Mouse (Mus musculus) cerebellum, postnatal 14 days (tissue): ENCODE data around the gene Snrnp200.
"Not testable (repeated sequence)": the region's sequence is repeated elsewhere in the genome, so short reads cannot be mapped to it uniquely, and the experiment has no call there.

Source experiments
- DNase-seq, 2 experiments: peaks; one replicate each; pipeline ENCODE4 v3.0.0; 2021; ENCODE audit warnings: mixed read lengths in 2 of 2

The Snrnp200 gene

GRCm38 (mm10) chr2:127207547-127208451, at the start of gene Snrnp200, which contains the start of gene 1810024B03Rik:
TSS of gene Snrnp200 (plus strand) at chr2:127208386.
TSS of gene 1810024B03Rik (minus strand) at chr2:127208280.
- DNase-seq: peak; percentile 95 to 96

DNA sequence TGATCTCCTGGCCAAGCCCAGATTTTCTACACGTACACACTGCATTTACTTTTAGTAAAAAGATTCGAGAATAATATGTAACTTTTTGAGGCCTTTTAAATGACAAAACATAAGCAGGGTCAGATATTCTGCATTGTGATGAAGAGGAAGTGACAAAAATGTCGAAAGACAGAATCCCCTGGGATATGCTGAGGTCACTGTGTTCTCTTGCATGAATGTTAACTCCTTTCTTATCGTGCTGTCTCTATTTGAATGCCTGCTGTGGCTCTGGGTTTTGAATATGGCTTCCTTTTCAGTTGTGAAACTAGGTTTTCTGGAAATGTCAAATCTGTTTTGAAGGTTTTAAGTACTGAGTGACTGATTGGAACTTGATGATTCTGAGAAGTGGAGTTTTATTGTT, 42.5 kb upstream of the Snrnp200 start:
- no peak for DNase-seq

DNA sequence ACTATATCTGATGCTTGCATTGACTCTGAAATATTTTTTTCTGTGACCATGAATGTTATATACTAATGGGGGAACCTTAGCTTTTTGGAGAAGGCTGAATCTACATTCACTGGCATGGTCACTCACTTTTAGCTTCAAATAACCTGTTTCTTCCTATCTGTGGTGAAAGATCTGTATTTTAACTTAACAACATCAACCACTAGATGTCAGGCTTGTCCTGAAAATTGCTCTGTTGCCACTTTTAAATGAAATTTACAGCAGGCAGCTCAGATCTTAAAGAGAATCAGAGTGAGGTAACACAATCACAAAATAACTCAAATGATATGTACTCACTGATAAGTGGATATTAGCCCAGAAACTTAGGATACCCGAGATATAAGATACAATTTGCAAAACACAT, 41.9 kb upstream of the Snrnp200 start:
- DNase-seq: peak; percentile 53 to 63

DNA sequence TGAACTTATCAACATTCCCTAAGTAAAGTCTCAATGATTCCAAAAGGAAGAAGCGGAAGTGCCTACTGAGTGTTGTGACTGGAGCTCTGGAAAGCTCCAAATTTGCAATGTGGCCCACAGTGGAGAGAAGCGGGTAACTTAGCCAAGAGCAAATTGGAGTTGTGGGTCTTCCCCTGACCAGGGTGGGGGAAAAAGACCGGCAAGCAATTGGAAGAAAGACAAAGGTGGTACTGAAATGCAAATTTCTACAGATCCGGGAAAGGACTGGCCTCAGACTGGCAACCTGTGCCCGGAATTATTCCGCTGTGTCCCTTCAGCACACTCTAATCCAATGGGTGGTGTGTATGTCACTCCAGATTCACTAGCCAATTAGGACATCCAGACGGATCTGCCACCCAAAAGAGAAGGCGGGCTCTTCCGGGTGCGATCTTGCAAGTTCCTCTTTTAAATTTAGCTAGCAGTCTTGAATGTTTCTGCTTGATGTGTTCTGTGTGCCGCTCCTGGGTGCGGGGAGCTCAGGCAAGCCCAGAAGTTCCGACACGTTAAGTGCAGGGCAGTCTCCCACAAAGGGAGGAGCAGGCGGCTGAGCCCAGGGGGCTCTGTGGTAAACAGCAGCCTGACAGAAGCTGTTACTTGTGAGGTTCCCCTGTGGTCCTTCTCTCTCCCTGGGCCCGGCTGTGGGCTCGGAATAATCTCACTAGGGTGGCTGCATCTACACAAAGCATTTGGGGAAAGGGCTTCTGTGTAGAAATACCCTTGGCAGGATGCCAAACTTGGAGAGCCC, 25.4 kb upstream of the Snrnp200 start:
- peak; percentile 84 for DNase-seq

- DNase-seq: no peak
These were observed 18.6 kb upstream of the Snrnp200 start for GRCm38 (mm10) chr2:127189574-127189973.

- DNase-seq: peak; percentile 77 to 81
These were observed 3.3 kb upstream of the Snrnp200 start for GRCm38 (mm10) chr2:127204932-127205331.

- not testable (repeated sequence) for DNase-seq
These were observed 2.2 kb upstream of the Snrnp200 start for GRCm38 (mm10) chr2:127205936-127206335.

DNA sequence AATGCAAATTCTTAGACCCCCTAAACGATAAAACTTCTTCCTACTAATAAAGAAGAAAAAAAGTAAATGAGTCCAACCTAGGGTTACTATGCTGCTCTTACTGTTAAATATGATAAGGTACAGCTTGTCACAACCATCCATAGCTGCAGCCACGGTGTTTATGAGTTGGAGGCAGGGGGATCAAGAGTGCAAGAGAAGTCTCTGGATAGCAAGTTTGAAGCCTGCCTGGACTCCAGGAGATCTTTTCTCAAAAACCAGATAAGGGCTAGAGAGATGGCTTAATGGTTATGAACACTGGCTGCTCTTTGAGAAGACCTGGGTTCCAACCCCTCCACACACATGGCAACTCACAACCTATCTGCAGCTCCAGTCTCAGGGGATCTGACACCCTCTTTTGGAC, 1.3 kb upstream of the Snrnp200 start:
- DNase-seq: no peak

GRCm38 (mm10) chr2:127208452-127208769, 225 bp downstream of the Snrnp200 start:
- no peak for DNase-seq

- no peak for DNase-seq
These were observed 2.5 kb downstream of the Snrnp200 start for GRCm38 (mm10) chr2:127210701-127211100.

- DNase-seq: no peak
These were observed 9.6 kb downstream of the Snrnp200 start for GRCm38 (mm10) chr2:127217746-127218145.

DNA sequence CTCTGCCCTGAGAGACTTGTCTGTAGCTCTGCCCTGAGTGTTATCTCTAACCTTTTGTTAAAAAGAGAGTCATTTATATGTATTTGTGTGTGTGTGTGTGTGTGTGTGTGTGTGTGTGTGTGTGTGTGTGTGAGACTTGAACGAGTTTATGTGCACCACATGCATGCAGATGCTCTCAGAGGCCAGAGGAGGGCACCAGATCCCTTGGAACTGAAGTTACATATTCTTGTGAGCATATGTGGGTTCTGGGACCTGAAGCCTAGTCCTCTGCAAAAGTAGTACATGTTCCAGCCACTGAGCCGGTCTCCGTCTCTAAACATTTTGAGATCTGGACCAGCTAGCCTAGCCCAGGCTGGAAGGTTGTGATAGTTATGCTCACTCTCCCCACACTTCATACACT, 17.1 kb downstream of the Snrnp200 start:
- DNase-seq: no peak

DNA sequence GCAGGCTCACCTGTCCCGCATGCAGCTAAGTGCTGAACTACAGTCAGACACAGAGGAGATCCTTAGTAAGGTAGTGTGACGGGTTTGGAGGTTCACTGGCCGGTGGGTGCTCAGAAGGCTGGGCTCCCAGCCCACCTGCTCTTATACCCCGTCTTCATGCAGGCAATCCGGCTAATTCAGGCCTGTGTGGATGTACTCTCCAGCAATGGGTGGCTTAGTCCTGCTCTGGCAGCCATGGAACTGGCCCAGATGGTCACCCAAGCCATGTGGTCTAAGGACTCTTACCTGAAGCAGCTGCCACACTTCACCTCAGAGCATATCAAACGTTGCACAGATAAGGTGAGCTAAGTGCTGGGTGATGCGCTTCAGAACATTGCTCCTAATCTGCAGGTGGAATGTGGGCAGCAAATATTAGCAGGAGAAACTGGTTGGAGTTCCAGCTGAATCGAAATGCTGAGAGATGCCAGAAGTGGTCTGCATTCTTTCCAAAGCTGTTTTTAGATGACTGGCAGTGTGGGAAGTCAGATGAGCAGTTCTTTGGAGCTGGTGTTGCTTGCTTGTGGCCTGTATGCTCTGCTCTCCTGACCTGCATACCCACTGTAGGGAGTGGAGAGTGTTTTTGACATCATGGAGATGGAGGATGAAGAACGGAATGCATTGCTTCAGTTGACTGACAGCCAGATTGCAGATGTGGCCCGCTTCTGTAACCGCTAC, 29.9 kb downstream of the Snrnp200 start:
- no peak for DNase-seq

GRCm38 (mm10) chr2:127240065-127240464, 31.9 kb downstream of the Snrnp200 start:
- DNase-seq: no peak

- DNase-seq: peak; percentile 98
These were observed 39.6 kb downstream of the Snrnp200 start, which contains the start of the genes Ciao1 and Tmem127 for GRCm38 (mm10) chr2:127247592-127248333. TSS of gene Ciao1 (minus strand) at chr2:127247816. TSS of gene Tmem127 (plus strand) at chr2:127247908.

DNA sequence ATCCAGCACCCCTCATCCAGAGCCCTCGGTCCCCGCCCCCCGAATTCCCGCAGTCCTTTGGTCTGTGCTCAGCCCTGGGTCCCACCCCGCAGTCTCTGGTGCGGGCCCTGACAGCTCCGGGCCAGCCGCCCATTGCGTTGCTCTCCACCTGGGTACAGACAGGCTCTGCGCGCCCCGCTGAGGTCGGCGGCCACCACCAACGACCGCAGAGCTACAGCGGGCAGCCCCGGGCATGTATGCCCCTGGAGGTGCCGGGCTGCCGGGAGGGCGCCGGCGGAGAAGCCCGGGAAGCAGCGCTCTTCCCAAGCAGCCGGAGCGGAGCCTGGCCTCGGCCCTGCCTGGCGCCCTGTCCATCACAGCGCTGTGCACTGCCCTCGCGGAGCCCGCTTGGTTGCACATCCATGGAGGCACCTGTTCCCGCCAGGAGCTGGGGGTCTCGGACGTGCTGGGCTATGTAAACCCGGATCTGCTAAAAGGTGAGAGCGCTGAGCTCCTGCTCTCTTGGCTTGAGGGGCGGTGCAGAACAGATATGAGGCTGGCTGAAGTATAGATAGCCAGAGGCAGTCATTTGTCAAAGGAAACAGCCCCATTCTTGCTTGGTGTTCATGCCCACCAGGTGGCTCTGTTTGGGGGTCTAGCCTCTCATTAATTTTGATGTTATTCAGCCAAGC, 40.3 kb downstream of the Snrnp200 start:
- DNase-seq: peak; percentile 72 to 75

GRCm38 (mm10) chr2:127250291-127251008, 42.3 kb downstream of the Snrnp200 start:
- peak in 1 of 2 experiments; percentile 27 for DNase-seq

DNA sequence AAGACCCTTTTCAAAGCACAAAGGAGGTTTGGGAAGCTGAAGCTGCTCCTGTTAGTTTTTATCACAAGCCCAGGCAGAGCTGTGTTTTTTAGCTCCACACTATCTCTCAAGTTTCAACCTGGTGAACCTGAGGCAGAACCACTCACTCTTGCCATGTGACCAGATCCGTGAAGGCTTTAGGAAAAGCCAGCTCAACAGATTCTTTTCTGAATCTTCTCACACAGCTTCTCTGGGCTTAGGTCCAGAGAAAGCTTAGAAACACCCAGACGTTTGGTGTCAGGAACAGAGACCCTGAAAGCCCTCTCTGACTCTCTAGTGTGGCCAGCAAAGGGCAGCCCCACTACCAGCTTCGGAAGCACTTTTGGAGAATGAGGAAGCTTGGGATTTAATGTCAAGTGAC, 43.3 kb downstream of the Snrnp200 start:
- DNase-seq: no peak

DNA sequence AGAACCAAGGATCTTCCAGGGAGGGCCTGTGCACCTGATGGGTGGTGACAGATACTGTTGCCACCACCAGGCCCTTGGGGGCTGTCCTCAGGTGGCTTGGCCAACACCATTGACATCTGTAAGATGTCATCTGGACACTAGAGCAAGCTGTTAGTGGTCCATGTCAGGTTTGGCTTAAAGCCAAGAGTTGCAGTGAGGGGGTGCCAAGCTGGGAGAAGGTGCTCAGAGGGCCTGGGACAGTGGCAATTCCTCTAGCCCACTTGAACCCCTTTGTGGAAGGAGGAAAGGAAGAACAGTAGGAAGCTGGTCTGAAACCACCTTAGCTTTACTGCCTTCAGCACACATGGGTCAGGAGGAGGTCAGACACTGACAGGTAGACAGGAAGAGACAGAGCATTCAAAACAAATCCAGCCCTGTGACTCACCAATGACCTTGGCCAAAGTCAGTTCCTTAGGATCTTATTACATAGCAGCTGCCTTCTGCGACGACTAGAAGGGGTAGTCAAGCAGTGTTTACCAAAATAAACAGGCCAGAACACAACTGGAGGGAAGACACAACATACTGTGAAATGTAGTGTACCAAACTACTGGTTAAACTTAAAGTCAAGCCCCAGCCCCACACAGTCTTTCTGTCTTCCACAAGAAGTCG, 43.8 kb downstream of the Snrnp200 start:
- DNase-seq: peak in 1 of 2 experiments; percentile 15

- no peak for DNase-seq
These were observed 44.6 kb downstream of the Snrnp200 start for GRCm38 (mm10) chr2:127252787-127253186.
